Mouse (Mus musculus) hindlimb bud, embryonic 11.5 days (tissue): ENCODE data around the gene Usp26.

ENCODE experiments used
- DNase-seq: peaks from one replicate; pipeline ENCODE4 v3.0.0-alpha.2; 2012; ENCODE audit warnings: low read depth, low spot score; ENCODE audit errors: extremely low spot score

Gene Usp26

DNA sequence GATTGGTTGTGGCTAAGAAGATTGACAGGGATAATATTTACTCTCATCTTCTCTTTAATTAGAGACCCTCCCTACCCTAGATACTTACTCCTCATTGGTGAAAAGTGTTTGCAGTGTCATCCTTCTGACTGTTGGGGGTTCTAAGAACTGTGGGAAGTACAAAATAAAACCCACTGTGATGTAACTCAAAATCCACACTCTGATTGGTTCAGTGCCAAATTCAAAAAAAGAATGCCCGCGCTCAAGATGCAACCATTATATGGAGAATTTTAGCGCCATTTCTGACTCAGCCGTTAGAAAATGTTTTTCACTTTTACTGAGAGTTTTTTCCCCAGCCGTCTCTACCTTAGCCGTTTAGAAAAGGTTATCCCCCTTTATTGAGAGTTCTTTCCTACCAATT lies at the start of gene Usp26:
Usp26 (minus strand) TSS at position 101 of the 400 bp plus-strand sequence.
- DNase-seq, result no peak

DNA sequence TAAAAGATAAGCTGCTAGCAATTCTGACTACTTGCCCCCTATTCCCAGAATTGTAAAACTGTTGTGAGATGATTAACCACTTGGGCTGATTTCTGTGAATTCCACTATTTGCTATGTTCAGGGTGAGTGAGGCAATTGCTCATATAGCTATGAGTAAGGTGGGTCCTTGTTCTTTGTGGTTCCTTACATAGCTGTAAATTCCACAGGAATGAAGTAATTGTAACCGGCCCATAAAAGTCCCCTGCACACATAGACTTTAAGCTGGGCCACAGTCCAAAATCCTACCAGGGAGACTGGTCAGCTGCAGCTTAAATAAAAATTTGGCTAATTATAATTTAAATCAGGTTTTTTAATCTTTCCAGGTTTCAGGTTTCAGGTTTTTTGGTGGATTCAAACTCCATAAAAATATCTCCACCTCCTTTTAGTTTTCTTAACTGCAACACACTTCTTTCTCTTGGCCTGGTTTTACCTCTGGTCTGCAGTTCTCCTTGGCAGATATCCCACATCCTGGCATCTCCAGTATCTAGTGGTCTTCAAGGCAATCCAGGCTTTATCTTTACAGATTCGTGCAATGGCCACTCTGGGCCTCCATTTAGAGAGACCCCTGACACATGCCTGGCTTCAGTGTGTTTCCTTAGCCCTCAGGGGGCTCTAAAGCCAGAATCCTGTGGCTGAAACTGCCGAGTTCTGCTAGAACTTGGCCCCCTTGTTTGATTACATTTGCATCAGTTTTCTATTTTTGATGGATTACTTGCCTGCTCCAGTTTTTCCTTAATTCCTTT lies 13.6 kb upstream of the Usp26 start:
- DNase-seq, result no peak

DNA sequence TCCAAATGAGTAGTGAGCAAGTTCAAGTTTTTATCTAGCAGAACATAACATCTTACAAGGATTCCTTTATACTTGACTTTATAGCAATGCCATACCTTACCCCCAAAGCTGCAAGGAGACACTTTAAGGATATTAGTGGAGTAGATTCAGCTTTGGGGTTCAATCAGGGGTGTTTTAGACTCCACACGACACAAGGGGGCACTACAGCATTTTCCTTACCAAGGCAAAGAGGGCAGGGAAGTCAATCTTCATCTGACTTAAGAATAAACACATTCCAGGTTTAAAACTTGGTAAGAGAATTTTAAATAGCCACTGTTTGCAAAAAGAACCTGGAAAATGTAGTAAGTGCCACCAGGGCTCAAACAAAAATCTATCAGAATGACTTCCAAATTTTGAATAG lies 33.6 kb downstream of the Usp26 start:
- DNase-seq, result no peak

DNA sequence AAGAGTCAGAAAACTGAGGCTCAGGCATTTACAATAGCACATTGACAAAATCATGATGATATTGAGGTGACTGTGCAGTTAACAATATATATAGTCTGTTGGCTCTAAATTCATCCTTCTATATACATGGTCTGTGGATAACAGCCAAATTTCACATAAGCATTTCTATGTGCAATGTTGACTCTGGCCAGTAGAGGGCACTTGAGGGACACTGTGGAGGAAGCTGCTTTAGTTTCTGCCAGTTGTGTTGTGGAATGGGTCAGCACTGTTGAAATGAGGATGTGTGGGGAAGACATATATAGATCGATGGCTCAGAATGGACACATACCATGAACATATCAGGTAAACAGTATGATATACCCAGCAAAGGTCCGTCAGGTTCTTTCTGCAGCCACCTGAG lies 64.6 kb downstream of the Usp26 start:
- peak; percentile 28 for DNase-seq

DNA sequence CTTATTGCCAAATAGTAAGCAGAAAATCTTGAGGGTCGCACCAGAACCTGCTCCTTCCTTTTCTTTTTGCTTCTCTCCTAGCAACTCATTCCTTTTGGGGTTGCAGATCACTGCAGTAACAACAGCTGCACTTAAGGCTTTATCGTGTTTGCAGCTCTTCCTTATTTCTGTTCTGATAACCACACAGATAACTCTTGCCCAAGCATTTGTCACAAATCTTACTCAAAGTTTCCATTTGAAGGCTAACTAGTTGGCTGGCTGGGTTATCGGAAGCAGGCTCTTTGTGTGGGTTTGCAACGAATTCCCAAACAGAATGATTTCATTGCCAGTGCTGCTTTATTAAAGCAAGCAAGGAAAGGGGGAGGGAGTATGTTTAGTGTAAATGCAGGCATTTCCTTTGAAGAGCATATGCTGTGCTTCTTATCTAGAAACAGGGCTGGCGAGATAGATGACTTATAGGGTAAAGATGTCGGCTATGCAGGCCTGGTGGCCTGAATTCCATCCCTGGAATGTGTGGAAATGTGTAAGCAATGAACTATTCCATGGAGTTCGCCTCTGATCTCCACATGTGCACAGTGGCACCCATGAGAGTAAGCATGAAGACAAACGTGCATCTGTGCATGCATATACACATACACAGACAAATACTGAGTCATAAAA lies 86.8 kb downstream of the Usp26 start:
- DNase-seq, result no peak

DNA sequence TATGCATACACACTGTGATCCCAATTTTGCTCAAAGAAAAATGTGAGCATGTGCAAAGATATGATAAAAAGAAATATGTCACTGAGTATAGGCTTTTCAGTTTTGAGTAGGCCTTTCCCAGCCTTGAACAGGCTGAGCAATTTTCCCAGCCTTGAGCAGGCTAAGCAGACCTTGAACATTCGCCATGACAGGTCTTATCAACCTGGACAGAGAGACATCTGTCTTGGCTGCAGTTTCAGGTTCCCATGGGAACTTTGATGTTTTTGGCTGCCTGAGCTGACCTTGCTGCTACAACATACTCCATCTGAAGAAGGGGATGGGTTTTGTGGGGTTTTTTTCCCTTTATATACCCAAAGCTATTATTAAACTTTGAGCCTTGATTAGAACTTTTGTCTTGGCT lies 88.0 kb downstream of the Usp26 start:
- DNase-seq, result no peak
